Mouse (Mus musculus) embryonic facial prominence, embryonic 11.5 days (tissue): ENCODE data around the gene Ppp1r12a. TPM values are rescaled to one million over a fixed set of nuclear protein-coding genes. Genes with fewer than 3 reads are reported as not detected.

ENCODE experiments used
- ATAC-seq: fragments of 200-750 bp; cut with Nextera tagmentation; replicated peaks from 2 replicates; pipeline ENCODE4 v1.8.0; 2017; ENCODE audit warnings: low read depth; ENCODE audit not compliant: insufficient number of reproducible peaks, low FRiP score, low TSS enrichment
- DNase-seq: peaks from one replicate; pipeline ENCODE4 v3.0.0-alpha.2; 2015; ENCODE audit warnings: low spot score
- H3K27ac ChIP-seq: fragments of 300-500 bp; sonication (generic); replicated peaks from 2 replicates; pipeline ENCODE4 v1.5.1; 2014; ENCODE audit warnings: mild to moderate bottlenecking, low read depth, low read length, control low read depth
- H3K27me3 ChIP-seq: fragments of 300-500 bp; sonication (generic); 2 replicates; pipeline ENCODE4 v1.6.1; 2014; ENCODE audit warnings: mild to moderate bottlenecking, low read length, moderate library complexity, mixed read lengths; ENCODE audit not compliant: control insufficient read depth, insufficient read depth
- H3K36me3 ChIP-seq: fragments of 300-500 bp; sonication (generic); replicated peaks from 2 replicates; pipeline ENCODE4 v1.6.1; 2014; ENCODE audit warnings: low read depth, mild to moderate bottlenecking, low read length, moderate library complexity, mixed read lengths; ENCODE audit not compliant: control insufficient read depth, insufficient read depth
- H3K4me1 ChIP-seq: fragments of 300-500 bp; sonication (generic); 2 replicates; pipeline ENCODE4 v1.6.1; 2014; ENCODE audit warnings: low read length, mixed read lengths; ENCODE audit not compliant: control insufficient read depth, insufficient read depth
- H3K4me2 ChIP-seq: fragments of 300-500 bp; sonication (generic); 2 replicates; pipeline ENCODE4 v1.6.1; 2014; ENCODE audit warnings: low read depth, mild to moderate bottlenecking, control low read depth, low read length, moderate library complexity
- H3K4me3 ChIP-seq: fragments of 300-500 bp; sonication (generic); 2 replicates; pipeline ENCODE4 v1.5.1; 2014; ENCODE audit warnings: low read depth, low read length, control low read depth
- H3K9ac ChIP-seq: fragments of 300-500 bp; sonication (generic); replicated peaks from 2 replicates; pipeline ENCODE4 v1.6.1; 2014; ENCODE audit warnings: mild to moderate bottlenecking, control low read depth, low read length
- H3K9me3 ChIP-seq: fragments of 300-500 bp; sonication (generic); replicated peaks from 2 replicates; pipeline ENCODE4 v1.6.1; 2016; ENCODE audit warnings: mild to moderate bottlenecking, low read length, inconsistent platforms, mixed read lengths; ENCODE audit not compliant: control insufficient read depth
- WGBS: fragments of 180-500 bp; shearing (Covaris S2); extraction: QIAGEN DNeasy Blood & Tissue Kit; methylation state at CpG from one replicate; pipeline ENCODE4 v1.1.7; 2014; 5-methylcytosine and 5-hydroxymethylcytosine counted together
- polyA plus RNA-seq: library from polyadenylated mRNA; unstranded; fragments of >200 nt; fragmentation: Nextera tagmentation; extraction: Ambion mirVana; gene quantifications from 2 replicates; pipeline ENCODE4 v1.2.1, GENCODE M21; 2014

The Ppp1r12a gene
- polyA plus RNA-seq, 1 experiment from 2014 or later: 79.5 TPM

DNA sequence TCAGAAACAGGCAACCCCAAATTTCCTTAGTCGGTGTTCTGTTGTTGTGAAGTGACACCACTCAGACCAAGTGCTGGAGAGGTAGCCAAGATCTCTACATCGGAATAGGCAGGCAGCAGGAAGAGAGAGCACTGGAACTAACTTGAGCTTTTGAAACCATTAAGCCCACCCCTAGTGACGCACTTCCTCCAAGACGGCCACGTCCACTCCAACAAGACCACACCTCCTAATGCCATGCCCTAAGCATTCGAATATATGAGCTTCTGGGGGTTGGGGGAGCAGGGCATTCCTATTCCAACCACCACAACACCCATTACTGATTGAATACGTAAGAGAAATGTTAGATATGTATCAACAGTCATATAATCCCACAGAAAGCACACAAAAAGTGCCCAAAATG, 134.5 kb downstream of the Ppp1r12a start:
- Histone ChIP-seq H3K9me3 (no peaks in the 10 kb centered on the region), H3K9ac (no peak overlapping the region), H3K4me1 (no peaks in the 10 kb centered on the region), H3K36me3 (no peaks in the 10 kb centered on the region), H3K27ac (no peak overlapping the region), H3K4me2 (no peak overlapping the region), H3K27me3 (no peaks in the 10 kb centered on the region), H3K4me3 (no peak overlapping the region)
- WGBS: 89% methylated on average over 7 of the region's 7 CpGs
- DNase-seq: no peak
- no peak for ATAC-seq

GRCm38 (mm10) chr10:108298261-108298660, 136.3 kb downstream of the Ppp1r12a start:
- H3K9me3 ChIP-seq: no peaks in the 10 kb centered on the region
- no peak for DNase-seq
- no peaks in the 10 kb centered on the region for H3K4me1 ChIP-seq
- no peak for ATAC-seq
- 94% methylated on average over 13 of the region's 13 CpGs for WGBS
- no peak overlapping the region for H3K4me3 ChIP-seq
- no peaks in the 10 kb centered on the region for H3K27me3 ChIP-seq
- H3K27ac ChIP-seq: no peak overlapping the region
- no peak overlapping the region for H3K4me2 ChIP-seq
- H3K9ac ChIP-seq: no peak overlapping the region
- no peaks in the 10 kb centered on the region for H3K36me3 ChIP-seq

- H3K4me1 ChIP-seq: no peaks in the 10 kb centered on the region
- ATAC-seq: no peak
- WGBS: 83% methylated on average over 16 of the region's 17 CpGs
Measured at GRCm38 (mm10) chr10:108298841-108299545, 137.0 kb downstream of the Ppp1r12a start.

GRCm38 (mm10) chr10:108299828-108300227, 137.8 kb downstream of the Ppp1r12a start:
- Histone ChIP-seq H3K4me3 (no peak overlapping the region), H3K9ac (no peak overlapping the region), H3K36me3 (no peaks in the 10 kb centered on the region), H3K4me2 (no peak overlapping the region), H3K27ac (no peak overlapping the region), H3K27me3 (no peaks in the 10 kb centered on the region), H3K4me1 (no peaks in the 10 kb centered on the region), H3K9me3 (no peaks in the 10 kb centered on the region)
- ATAC-seq (no peak), DNase-seq (no peak)
- 77% methylated on average over 11 of the region's 11 CpGs for WGBS

More at GRCm38 (mm10) chr10:108298841-108299545, 137.0 kb downstream of the Ppp1r12a start:
- no peak overlapping the region for H3K4me3 ChIP-seq
- no peak for DNase-seq
- no peaks in the 10 kb centered on the region for H3K9me3 ChIP-seq
- no peak overlapping the region for H3K27ac ChIP-seq
- no peak overlapping the region for H3K9ac ChIP-seq
- no peak overlapping the region for H3K4me2 ChIP-seq
- H3K27me3 ChIP-seq: no peaks in the 10 kb centered on the region
- no peaks in the 10 kb centered on the region for H3K36me3 ChIP-seq

DNA sequence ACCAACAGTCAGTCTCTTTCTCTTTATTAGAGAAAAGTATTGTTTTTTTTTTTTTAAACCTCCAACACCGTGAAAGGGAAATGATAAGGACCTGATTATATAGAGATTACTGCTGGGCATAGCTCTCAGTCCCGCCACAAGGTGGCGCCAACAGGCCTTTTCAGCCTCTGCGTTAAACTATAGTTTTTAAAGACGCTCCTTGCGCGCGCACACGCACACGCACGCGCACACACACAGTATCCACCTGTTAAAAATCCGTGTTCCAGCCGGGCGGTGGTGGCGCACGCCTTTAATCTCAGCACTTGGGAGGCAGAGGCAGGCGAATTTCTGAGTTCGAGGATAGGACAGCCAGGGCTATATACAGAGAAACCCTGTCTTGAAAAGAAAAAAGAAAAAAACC, 138.8 kb downstream of the Ppp1r12a start:
- Histone ChIP-seq H3K4me3 (no peak overlapping the region), H3K9ac (no peak overlapping the region), H3K4me2 (no peak overlapping the region), H3K4me1 (no peaks in the 10 kb centered on the region), H3K27ac (no peak overlapping the region), H3K9me3 (no peaks in the 10 kb centered on the region), H3K27me3 (no peaks in the 10 kb centered on the region), H3K36me3 (no peaks in the 10 kb centered on the region)
- DNase-seq: peak; percentile 89
- 13% methylated on average over 19 of the region's 19 CpGs for WGBS
- peak; percentile 15; the same call in 1 of the 2 replicates for ATAC-seq

DNA sequence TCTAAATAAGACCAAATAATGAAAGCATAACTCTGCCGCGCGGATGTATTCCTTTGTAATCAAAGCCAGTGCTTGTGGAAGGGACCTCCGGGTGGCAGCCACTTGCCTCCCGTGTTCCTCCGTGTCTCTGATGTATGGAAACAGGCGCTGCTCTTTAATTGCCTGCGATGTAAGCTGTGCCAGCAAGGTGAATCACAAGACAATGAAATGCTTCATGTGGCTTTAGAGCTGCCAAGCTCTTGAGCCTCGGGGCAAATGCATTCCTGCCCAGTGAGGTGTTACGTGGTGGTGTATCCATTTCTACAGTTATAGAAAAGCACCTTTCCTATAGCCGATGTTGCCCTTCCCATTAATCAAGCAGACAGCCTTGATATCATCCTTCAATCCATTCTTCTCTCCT, 145.8 kb downstream of the Ppp1r12a start:
- no peaks in the 10 kb centered on the region for H3K27me3 ChIP-seq
- WGBS: 73% methylated on average over 11 of the region's 11 CpGs
- H3K9me3 ChIP-seq: no peaks in the 10 kb centered on the region
- no peak overlapping the region for H3K4me2 ChIP-seq
- DNase-seq (no peak), ATAC-seq (no peak)
- no peaks in the 10 kb centered on the region for H3K36me3 ChIP-seq
- no peak overlapping the region for H3K4me3 ChIP-seq
- H3K9ac ChIP-seq: no peak overlapping the region
- H3K27ac ChIP-seq: no peak overlapping the region
- no peaks in the 10 kb centered on the region for H3K4me1 ChIP-seq

DNA sequence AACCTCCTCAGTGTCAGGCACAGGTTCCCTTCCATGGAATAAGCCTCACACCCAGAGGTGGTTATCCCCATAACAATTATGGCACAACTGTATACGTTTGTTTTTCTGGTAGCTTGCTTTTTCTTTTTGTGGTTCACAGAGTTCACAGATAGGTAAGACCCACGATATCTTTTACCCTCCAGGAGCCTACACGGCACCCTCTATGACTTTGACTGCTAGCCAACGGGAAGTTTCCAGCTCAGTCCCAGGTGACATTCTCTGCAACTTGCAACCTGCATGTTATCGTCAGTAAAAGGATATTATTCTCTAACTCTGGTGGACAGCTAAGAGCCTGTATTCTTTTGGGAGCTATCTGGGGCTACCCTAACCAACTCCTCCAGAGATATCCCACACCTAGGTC, 148.2 kb downstream of the Ppp1r12a start:
- WGBS: 82% methylated on average over 5 of the region's 5 CpGs
- DNase-seq: no peak
- no peak overlapping the region for H3K4me2 ChIP-seq
- no peak overlapping the region for H3K27ac ChIP-seq
- H3K36me3 ChIP-seq: no peaks in the 10 kb centered on the region
- H3K4me1 ChIP-seq: no peaks in the 10 kb centered on the region
- no peak overlapping the region for H3K9ac ChIP-seq
- no peak overlapping the region for H3K4me3 ChIP-seq
- no peaks in the 10 kb centered on the region for H3K27me3 ChIP-seq
- ATAC-seq: no peak
- H3K9me3 ChIP-seq: no peaks in the 10 kb centered on the region

DNA sequence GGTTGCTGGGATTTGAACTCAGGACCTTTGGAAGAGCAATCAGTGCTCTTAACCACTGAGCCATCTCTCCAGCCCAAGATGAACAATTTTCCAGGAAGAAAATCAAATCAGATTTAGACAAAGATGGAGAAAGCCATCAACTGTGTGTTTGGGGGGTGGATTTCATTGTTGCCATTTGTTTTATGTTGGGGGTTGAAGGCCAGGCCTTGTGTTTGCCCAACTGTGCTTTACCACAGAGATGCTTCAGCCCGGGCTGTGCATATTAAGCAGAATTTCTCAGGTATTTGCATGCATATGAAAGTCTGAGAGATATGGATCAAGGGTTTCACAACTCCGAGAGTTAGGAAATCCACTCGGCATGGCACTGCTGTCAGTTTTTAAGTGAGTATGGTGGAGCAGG, 149.4 kb downstream of the Ppp1r12a start:
- H3K4me3 ChIP-seq: no peak overlapping the region
- H3K27me3 ChIP-seq: no peaks in the 10 kb centered on the region
- H3K9ac ChIP-seq: no peak overlapping the region
- DNase-seq: no peak
- no peaks in the 10 kb centered on the region for H3K9me3 ChIP-seq
- no peak for ATAC-seq
- H3K27ac ChIP-seq: no peak overlapping the region
- no peaks in the 10 kb centered on the region for H3K36me3 ChIP-seq
- WGBS: 88% methylated on average over 3 of the region's 3 CpGs
- H3K4me1 ChIP-seq: no peaks in the 10 kb centered on the region
- no peak overlapping the region for H3K4me2 ChIP-seq
